Mouse (Mus musculus) MEL (cell line): ENCODE measurements around the gene Foxn2. TPM values are rescaled to one million over a fixed set of nuclear protein-coding genes. Genes with fewer than 3 reads are reported as not detected.

ENCODE experiments used
- DNase-seq: peaks from one replicate; pipeline ENCODE4 v3.0.0; 2011; ENCODE audit warnings: low read depth, low spot score
- H3K27ac ChIP-seq: 2 replicates; pipeline ENCODE4 v1.5.1; 2012; ENCODE audit warnings: low read depth, mild to moderate bottlenecking, control low read depth, low read length, moderate library complexity; ENCODE audit not compliant: control insufficient read depth
- H3K27me3 ChIP-seq, 2 experiments: fragments of 150-350 bp in 1 of 2; sonication (generic) in 1 of 2; 2 replicates each; pipeline ENCODE4 v1.6.1; 2012; ENCODE audit warnings: low read length in 2 of 2, mild to moderate bottlenecking in 2 of 2, improper control_type of control experiment in 1 of 2, moderate library complexity in 1 of 2; ENCODE audit not compliant: insufficient read depth in 2 of 2, control insufficient read depth in 1 of 2
- H3K36me3 ChIP-seq, 2 experiments: 2 replicates each; pipeline ENCODE4 v1.6.1; 2012 to 2014; ENCODE audit warnings: low read length in 2 of 2, improper control_type of control experiment in 1 of 2, inconsistent platforms in 1 of 2, mild to moderate bottlenecking in 1 of 2; ENCODE audit not compliant: insufficient read depth in 2 of 2, control insufficient read depth in 1 of 2
- H3K4me1 ChIP-seq, 2 experiments: fragments of 150-350 bp in 1 of 2; sonication (generic) in 1 of 2; 2 replicates each; pipeline ENCODE4 v1.6.1; 2012; ENCODE audit warnings: low read length in 2 of 2, improper control_type of control experiment in 1 of 2, mild to moderate bottlenecking in 1 of 2; ENCODE audit not compliant: insufficient read depth in 2 of 2, control insufficient read depth in 1 of 2
- H3K4me3 ChIP-seq, 2 experiments: fragments of 150-350 bp in 1 of 2; sonication (generic) in 1 of 2; 2 replicates each; pipeline ENCODE4 v1.5.1; 2012; ENCODE audit warnings: low read depth in 2 of 2, low read length in 2 of 2, mild to moderate bottlenecking in 2 of 2, moderate library complexity in 2 of 2, control low read depth in 1 of 2, improper control_type of control experiment in 1 of 2; ENCODE audit not compliant: control insufficient read depth in 1 of 2, insufficient read depth in 1 of 2
- H3K79me2 ChIP-seq: 2 replicates; pipeline ENCODE4 v1.6.1; 2012; ENCODE audit warnings: mild to moderate bottlenecking, low read length, moderate library complexity; ENCODE audit not compliant: control insufficient read depth, poor library complexity, insufficient read depth
- H3K9ac ChIP-seq: 2 replicates; pipeline ENCODE4 v1.6.1; 2012; ENCODE audit warnings: low read depth, mild to moderate bottlenecking, control low read depth, low read length, moderate library complexity; ENCODE audit not compliant: control insufficient read depth, poor library complexity, severe bottlenecking
- H3K9me3 ChIP-seq: fragments of 150-350 bp; sonication (generic); replicated peaks from 2 replicates; pipeline ENCODE4 v1.6.1; 2012; ENCODE audit warnings: mild to moderate bottlenecking, low read length, improper control_type of control experiment, moderate library complexity; ENCODE audit not compliant: insufficient read depth
- CHD1 ChIP-seq: IDR thresholded peaks from 2 replicates; pipeline ENCODE4 v1.6.1; 2012; ENCODE audit warnings: low read depth, mild to moderate bottlenecking, inconsistent platforms, low read length, improper control_type of control experiment
- E2F4 ChIP-seq: IDR thresholded peaks from 2 replicates; pipeline ENCODE4 v1.6.1; 2011; ENCODE audit warnings: low read depth, low read length, improper control_type of control experiment, borderline replicate concordance
- ELF1 ChIP-seq: IDR thresholded peaks from 2 replicates; pipeline ENCODE4 v1.6.1; 2014; ENCODE audit warnings: low read depth, mild to moderate bottlenecking, inconsistent platforms, low read length, improper control_type of control experiment, moderate library complexity
- ETS1 ChIP-seq: IDR thresholded peaks from 2 replicates; pipeline ENCODE4 v1.6.1; 2012; ENCODE audit warnings: low read depth, mild to moderate bottlenecking, inconsistent platforms, low read length, improper control_type of control experiment, moderate library complexity
- GABPA ChIP-seq: IDR thresholded peaks from 2 replicates; pipeline ENCODE4 v1.6.1; 2012; ENCODE audit warnings: low read depth, mild to moderate bottlenecking, inconsistent platforms, low read length, improper control_type of control experiment, moderate library complexity
- HCFC1 ChIP-seq: IDR thresholded peaks from 2 replicates; pipeline ENCODE4 v1.6.1; 2012; ENCODE audit warnings: low read depth, mild to moderate bottlenecking, inconsistent platforms, low read length, improper control_type of control experiment, moderate library complexity
- MAFK ChIP-seq: IDR thresholded peaks from 2 replicates; pipeline ENCODE4 v1.6.1; 2011; ENCODE audit warnings: low read depth, mild to moderate bottlenecking, low read length, improper control_type of control experiment, borderline replicate concordance
- MAX ChIP-seq: IDR thresholded peaks from 2 replicates; pipeline ENCODE4 v1.6.1; 2011; ENCODE audit warnings: low read length, improper control_type of control experiment
- MAZ ChIP-seq: IDR thresholded peaks from 2 replicates; pipeline ENCODE4 v1.6.1; 2012; ENCODE audit warnings: low read depth, mild to moderate bottlenecking, inconsistent platforms, low read length, improper control_type of control experiment
- MEF2A ChIP-seq: IDR thresholded peaks from 2 replicates; pipeline ENCODE4 v1.6.1; 2014; ENCODE audit warnings: low read depth, mild to moderate bottlenecking, inconsistent platforms, low read length, improper control_type of control experiment; ENCODE audit not compliant: poor library complexity, insufficient replicate concordance, severe bottlenecking; ENCODE audit errors: extremely low read depth
- MXI1 ChIP-seq: IDR thresholded peaks from 2 replicates; pipeline ENCODE4 v1.6.1; 2011; ENCODE audit warnings: mild to moderate bottlenecking, low read depth, low read length, improper control_type of control experiment
- MYB ChIP-seq: IDR thresholded peaks from 2 replicates; pipeline ENCODE4 v1.6.1; 2011; ENCODE audit warnings: mild to moderate bottlenecking, low read depth, low read length, improper control_type of control experiment
- MYC ChIP-seq: IDR thresholded peaks from 2 replicates; pipeline ENCODE4 v1.6.1; 2011; ENCODE audit warnings: low read depth, mild to moderate bottlenecking, low read length, improper control_type of control experiment, moderate library complexity
- NELFE ChIP-seq: IDR thresholded peaks from 2 replicates; pipeline ENCODE4 v1.6.1; 2011; ENCODE audit warnings: low read depth, low read length, improper control_type of control experiment
- NRF1 ChIP-seq: IDR thresholded peaks from 2 replicates; pipeline ENCODE4 v1.6.1; 2014; ENCODE audit warnings: low read depth, mild to moderate bottlenecking, inconsistent platforms, low read length, improper control_type of control experiment, moderate library complexity; ENCODE audit not compliant: poor library complexity, insufficient read depth, severe bottlenecking
- POLR2A ChIP-seq, 2 experiments: IDR thresholded peaks; 2 replicates each; pipeline ENCODE4 v1.6.1; 2011 to 2012; ENCODE audit warnings: low read length in 2 of 2, mild to moderate bottlenecking in 2 of 2, control low read depth in 1 of 2, improper control_type of control experiment in 1 of 2, low read depth in 1 of 2, moderate library complexity in 1 of 2; ENCODE audit not compliant: control insufficient read depth in 1 of 2, insufficient read depth in 1 of 2, poor library complexity in 1 of 2
- POLR2AphosphoS2 ChIP-seq: IDR thresholded peaks from 2 replicates; pipeline ENCODE4 v1.6.1; 2011; ENCODE audit warnings: low read length, improper control_type of control experiment
- POLR2AphosphoS5 ChIP-seq: IDR thresholded peaks from 2 replicates; pipeline ENCODE4 v1.6.1; 2012; ENCODE audit warnings: low read depth, borderline replicate concordance, mild to moderate bottlenecking, inconsistent platforms, low read length, moderate library complexity, mixed read lengths
- RAD21 ChIP-seq: IDR thresholded peaks from 2 replicates; pipeline ENCODE4 v1.6.1; 2011; ENCODE audit warnings: mild to moderate bottlenecking, low read depth, low read length, improper control_type of control experiment
- TBP ChIP-seq: IDR thresholded peaks from 2 replicates; pipeline ENCODE4 v1.8.0; 2011; ENCODE audit warnings: low read depth, low read length, improper control_type of control experiment
- TCF12 ChIP-seq: IDR thresholded peaks from 2 replicates; pipeline ENCODE4 v1.6.1; 2014; ENCODE audit warnings: low read depth, mild to moderate bottlenecking, inconsistent platforms, low read length, improper control_type of control experiment, moderate library complexity
- UBTF ChIP-seq: IDR thresholded peaks from 2 replicates; pipeline ENCODE4 v1.6.1; 2012; ENCODE audit warnings: low read depth, mild to moderate bottlenecking, inconsistent platforms, low read length, improper control_type of control experiment, moderate library complexity, borderline replicate concordance; ENCODE audit not compliant: insufficient read depth
- USF1 ChIP-seq: IDR thresholded peaks from 2 replicates; pipeline ENCODE4 v1.6.1; 2014; ENCODE audit warnings: low read depth, mild to moderate bottlenecking, inconsistent platforms, low read length, improper control_type of control experiment, moderate library complexity
- USF2 ChIP-seq, 2 experiments: IDR thresholded peaks; 2 replicates each; pipeline ENCODE4 v1.6.1; 2011 to 2012; ENCODE audit warnings: improper control_type of control experiment in 2 of 2, low read length in 2 of 2, borderline replicate concordance in 1 of 2, inconsistent platforms in 1 of 2, low read depth in 1 of 2, mild to moderate bottlenecking in 1 of 2; ENCODE audit not compliant: insufficient read depth in 1 of 2
- ZC3H11A ChIP-seq: IDR thresholded peaks from 2 replicates; pipeline ENCODE4 v1.6.1; 2012; ENCODE audit warnings: low read depth, mild to moderate bottlenecking, inconsistent platforms, low read length, improper control_type of control experiment
- ZNF384 ChIP-seq: IDR thresholded peaks from 2 replicates; pipeline ENCODE4 v1.6.1; 2012; ENCODE audit warnings: low read depth, mild to moderate bottlenecking, inconsistent platforms, low read length, improper control_type of control experiment
- polyA plus RNA-seq, 2 experiments: library from polyadenylated mRNA; stranded (reverse) in 1 of 2; unstranded in 1 of 2; fragments of >175 nt in 1 of 2; fragments of >200 nt in 1 of 2; gene quantifications; 2 replicates each; pipeline versions ENCODE4 v1.2.1 to v1.2.4; 2012; ENCODE audit warnings: low replicate concordance in 2 of 2, low read depth in 1 of 2; ENCODE audit not compliant: insufficient read length in 2 of 2, insufficient read depth in 1 of 2, missing spikeins in 1 of 2
- total RNA-seq: library from RNA; depleted of rRNA; stranded (reverse); fragments of 300-350 nt; gene quantifications from 2 replicates; pipeline ENCODE4 v1.2.3, GENCODE M21; 2012

Foxn2 gene
- total and polyA plus RNA-seq, 3 experiments = 20.0 to 133 (median 21.7) TPM

DNA sequence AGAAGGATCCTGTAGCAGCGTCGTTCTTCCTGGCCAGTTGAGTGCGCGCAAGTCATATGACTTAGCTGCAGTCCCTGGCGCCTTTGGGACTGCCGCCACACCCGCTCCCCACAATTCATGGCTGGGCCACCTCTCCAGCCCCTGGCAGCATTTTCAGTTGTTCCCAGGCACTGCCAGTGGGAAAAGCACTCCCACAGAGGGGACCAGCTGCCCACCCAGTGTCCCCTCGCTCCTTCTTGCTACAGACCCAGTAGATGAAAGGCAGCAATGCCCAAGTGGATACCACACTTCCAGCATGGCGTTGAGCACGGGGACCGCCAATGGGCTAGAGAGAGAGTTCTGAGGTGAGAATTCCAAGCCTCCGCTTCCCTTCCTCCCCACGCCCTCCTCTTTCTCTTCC, 63.5 kb downstream of the Foxn2 start:
- Histone ChIP-seq H3K4me3 (no peak overlapping the region), H3K9me3 (no peaks in the 10 kb centered on the region), H3K27me3 (no peaks in the 10 kb centered on the region), H3K27ac (no peak overlapping the region), H3K36me3 (no peaks in the 10 kb centered on the region; a peak in 1 of 4 replicates), H3K79me2 (no peaks in the 10 kb centered on the region), H3K4me1 (no peaks in the 10 kb centered on the region), H3K9ac (no peak overlapping the region)
- no peak for TF ChIP-seq ZC3H11A
- TF ChIP-seq MAZ = no peak
- TF ChIP-seq TCF12 = no peak
- no peak for TF ChIP-seq MAFK
- TF ChIP-seq TBP = no peak
- no peak for TF ChIP-seq USF1
- TF ChIP-seq MYC = no peak
- TF ChIP-seq MXI1 = no peak
- no peak for TF ChIP-seq NELFE
- TF ChIP-seq UBTF = no peak
- TF ChIP-seq MYB = no peak
- no peak for TF ChIP-seq MAX
- TF ChIP-seq USF2 (IDR thresholded peaks at IDR 0.05; ENCODE audit: borderline replicate concordance in 1 of 2, insufficient read depth in 1 of 2, low read depth in 1 of 2, low read length in 2 of 2) = no peak
- TF ChIP-seq CHD1 = no peak
- no peak for TF ChIP-seq GABPA
- no peak for DNase-seq

DNA sequence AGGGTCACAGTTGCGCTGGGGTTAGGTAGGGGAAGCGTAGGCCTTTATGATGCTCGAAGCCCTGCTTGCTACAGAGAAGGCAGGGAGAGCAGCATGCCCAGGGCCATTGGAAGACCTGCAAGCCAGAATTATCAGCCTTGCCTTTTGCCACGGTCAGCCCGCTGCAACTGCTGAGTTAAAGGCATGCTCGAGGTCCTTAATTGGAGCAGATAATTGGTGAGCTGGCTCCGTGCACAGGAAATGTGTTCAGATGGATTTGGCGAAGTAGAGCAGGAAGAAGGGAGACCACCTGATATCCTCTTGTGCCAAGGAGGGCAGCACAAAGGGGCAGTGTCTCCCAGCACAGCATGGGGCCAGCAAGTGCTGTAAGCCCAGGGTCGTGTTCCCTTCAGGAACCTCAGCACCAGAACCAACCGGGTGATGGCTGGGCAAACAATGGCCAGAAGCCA, 64.8 kb downstream of the Foxn2 start:
- Histone ChIP-seq H3K9ac (no peak overlapping the region), H3K79me2 (no peaks in the 10 kb centered on the region), H3K9me3 (no peaks in the 10 kb centered on the region), H3K4me3 (no peak overlapping the region), H3K36me3 (peaks cover 0 to 2% of the 10 kb centered on the region in 2 experiments; a peak in 1 of 4 replicates), H3K27ac (no peak overlapping the region)
- no peak for DNase-seq
- TF ChIP-seq ZC3H11A (no peak), RAD21 (no peak), E2F4 (no peak), HCFC1 (no peak), CHD1 (no peak), TBP (no peak), NRF1 (no peak), MYB (no peak), POLR2AphosphoS5 (no peak), MEF2A (no peak), POLR2AphosphoS2 (no peak), ETS1 (no peak), POLR2A (IDR thresholded peaks at IDR 0.05; ENCODE audit: control insufficient read depth in 1 of 2, insufficient read depth in 1 of 2, low read depth in 1 of 2, low read length in 2 of 2, poor library complexity in 1 of 2) (no peak), MAX (no peak), GABPA (no peak), ELF1 (no peak), ZNF384 (no peak)
- TF ChIP-seq, all 39 proteins: peak for 0
- Histone ChIP-seq H3K27me3 (no peaks in the 10 kb centered on the region), H3K4me1 (peaks cover 0 to 3% of the 10 kb centered on the region in 2 experiments; a peak in 1 of 4 replicates)
